Mouse (Mus musculus) induced T-regulatory cell, adult 2 months (primary cell): ENCODE results near the gene Nucks1.
A peak's percentile ranks its signal among the peaks of the same experiment; 100 is the strongest.

Experiments
- DNase-seq: peaks from one replicate; pipeline ENCODE4 v3.0.0-alpha.2; 2012; ENCODE audit warnings: low read depth

The Nucks1 gene

DNA sequence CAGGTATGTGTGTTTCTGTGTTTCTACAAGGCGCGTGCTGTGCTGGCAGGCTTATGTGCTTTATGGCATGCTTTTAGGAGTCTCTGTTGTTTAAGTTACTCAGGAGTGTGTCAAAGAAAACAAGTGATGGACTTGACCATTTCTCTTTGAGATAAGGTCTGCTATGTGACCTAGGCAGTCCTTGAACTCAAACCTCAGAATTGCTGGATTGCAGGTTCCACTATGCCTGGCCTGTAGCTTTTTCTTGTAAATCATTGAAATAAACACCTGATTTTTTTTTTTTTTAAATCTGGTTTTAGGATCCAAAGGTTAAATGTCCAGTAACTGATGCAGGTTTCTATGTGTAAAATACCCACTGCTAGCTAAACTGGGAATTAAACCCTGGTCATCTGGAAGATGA lies 8.7 kb downstream of the Nucks1 start:
- no peak for DNase-seq

DNA sequence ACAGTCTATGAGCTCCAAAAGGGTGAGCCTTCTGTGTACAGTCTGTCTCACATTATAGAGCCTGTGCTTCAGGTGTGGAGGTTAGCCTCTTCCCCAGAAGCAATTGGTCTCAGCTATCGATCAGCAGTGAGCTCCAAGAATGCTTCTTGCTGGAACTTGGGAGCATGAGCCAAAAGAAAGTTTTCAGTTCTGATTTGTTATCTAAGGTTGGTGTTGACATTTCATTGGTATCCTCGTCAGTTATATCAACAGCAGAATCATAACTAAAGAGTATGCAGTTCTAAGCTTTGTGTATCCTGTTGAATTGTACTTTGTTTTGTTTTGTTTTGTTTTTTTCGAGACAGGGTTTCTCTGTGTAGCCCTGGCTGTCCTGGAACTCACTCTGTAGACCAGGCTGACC lies 11.8 kb downstream of the Nucks1 start:
- DNase-seq: no peak

DNA sequence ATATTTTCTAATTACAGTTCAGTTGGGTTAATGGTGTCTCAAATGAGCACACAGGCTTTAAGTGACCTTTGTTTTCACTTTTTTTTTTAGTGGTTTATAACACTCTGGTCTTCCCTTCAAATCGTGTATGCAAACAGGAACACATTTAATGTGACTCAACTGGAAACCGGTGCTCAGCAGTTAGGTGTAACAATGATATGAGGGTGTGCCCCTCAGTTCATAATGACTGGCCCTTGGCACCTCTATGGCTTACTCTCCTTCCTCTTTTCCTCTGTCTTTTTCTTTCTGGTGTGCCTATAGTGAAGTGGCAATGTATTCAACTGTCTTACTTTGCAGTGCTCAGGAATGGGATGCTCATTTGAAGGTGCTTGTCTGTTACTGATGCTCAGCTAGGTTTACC lies 23.1 kb downstream of the Nucks1 start:
- no peak for DNase-seq

DNA sequence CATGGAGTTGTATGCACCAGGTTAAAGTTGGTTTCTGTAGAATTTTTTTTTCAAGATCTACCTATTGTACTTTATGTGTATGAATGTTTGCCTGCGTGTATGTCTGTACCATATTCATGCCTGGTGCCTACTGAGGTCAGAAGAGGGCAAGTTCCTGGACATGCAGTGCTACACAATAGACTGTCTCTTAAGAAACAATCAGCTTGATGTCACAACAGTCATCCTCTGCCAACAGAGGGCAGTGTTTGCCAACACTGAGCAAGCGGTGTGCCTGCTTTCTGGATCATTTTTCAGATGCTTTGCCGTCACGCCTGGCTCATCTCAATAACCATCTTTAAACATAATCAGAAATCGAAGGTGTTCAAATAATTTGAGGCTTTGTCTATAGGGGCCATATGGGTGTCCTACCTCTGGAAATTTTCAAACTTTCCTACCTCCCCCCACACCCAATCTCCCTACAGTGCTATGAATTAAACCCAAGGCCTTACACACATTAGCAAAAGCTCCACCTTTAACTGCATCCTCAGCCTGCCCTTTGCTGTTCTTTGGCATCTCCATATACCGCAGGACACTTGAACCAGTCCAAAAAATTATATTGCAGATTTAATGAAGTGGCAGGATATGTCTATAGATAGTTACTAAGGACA lies 27.4 kb downstream of the Nucks1 start:
- DNase-seq: peak; percentile 54

DNA sequence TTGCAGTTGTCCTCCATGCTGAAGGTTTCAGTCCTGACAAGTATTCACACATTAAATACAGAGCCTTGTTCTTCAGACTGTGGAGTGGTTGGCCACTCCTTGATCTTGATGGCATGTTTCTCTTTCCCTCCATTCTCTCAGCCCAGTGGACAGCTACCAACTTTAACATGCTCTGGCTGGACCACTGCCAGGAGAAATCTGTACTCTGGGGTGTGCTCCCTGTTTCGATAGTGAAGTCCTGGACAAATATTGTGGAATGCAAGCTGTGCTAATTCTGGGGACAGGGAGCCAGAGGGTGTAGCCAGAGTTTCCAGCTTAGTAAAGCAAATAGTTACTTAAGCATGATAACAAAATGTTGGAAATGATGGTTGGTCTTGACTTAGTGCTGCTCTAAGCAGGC lies 28.5 kb downstream of the Nucks1 start:
- DNase-seq: no peak

DNA sequence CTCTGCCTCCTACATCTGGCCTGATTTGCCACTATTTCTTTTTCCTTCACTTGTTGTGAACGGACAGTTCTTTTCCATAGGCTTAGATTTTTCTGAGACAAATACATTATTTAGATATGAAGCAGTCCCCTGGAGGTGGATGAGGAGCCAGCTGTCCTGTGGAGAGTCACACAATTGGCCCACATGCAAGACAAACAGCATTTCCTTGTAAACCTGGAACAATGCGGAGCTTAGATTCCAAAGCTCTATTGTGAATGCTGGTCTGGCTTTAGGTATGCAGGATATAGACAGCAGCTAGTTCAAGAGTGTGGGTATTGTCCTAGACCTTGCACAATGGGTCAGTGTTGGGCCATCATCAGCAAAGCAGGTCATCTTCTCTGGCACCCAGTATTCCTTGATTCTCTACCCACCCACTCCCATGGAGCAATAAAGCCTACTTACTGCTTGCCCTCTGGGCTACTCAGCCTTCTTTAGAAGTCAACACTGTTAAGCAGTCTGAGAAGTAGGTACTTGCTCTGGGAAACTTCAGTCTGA lies 30.4 kb downstream of the Nucks1 start:
- no peak for DNase-seq

DNA sequence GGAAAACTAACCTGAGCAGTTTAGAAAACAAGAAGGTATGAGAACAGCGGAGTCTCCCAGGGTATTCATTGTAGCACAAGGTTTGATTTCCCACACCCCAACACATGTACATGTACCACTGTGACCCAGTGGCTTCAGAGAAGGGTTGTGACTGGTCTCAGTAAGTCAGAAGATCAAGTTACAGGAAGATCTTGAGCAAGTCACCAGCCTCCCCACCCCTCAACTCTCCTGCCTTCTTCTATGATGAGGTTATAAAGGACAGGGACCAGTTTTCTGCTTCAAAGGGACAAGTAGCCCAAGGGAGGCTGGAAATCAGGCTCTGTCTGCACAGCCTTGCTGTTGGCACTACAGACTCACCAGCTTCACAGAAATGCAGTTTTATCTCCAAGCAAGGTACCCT lies 31.2 kb downstream of the Nucks1 start:
- DNase-seq: no peak

DNA sequence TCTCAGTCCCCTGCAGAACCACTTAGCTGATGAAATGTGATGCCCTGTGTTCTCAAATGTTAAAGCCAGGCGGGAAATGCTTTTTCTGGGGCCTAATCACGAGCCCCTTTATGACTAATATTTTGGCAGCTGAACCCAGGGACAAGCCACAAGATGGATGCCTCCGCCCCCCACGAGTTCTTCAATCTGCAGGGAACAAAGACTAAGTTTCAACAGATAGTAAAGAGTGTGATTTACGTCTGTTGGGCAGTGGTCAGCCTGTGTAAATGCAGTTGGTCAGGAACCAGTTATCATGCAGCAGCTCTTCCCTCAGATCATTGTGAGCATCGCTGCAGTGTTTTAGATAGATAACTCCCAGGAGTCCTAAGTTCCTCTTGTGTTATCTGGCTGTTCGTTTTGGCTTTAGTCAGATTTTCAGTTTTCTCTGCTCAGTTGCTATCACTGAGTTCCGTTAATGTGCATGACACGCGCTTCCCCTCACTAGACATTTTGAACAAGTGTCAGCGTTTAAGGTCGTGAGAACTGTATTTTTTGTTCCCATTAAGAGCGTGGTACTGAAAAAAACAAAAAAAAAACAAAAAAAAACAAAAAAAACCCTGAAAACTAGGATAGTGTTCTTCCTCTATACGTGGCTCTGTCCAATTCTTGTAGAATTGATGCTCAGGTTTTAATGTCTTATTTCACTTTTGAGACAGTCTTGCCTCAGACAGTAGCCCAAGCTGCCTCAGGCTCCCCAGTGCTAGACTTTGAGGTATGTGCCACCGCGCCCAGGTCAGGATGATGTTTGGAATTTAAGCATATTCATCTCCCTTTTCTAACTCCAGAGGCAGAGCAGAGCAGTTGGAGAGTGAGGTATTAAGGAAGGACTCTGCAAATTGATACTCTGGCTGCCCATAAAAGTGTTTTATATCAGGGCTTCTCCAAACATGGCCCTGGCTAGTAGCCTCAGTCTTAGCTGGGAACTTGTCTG lies 32.6 kb downstream of the Nucks1 start:
- no peak for DNase-seq

DNA sequence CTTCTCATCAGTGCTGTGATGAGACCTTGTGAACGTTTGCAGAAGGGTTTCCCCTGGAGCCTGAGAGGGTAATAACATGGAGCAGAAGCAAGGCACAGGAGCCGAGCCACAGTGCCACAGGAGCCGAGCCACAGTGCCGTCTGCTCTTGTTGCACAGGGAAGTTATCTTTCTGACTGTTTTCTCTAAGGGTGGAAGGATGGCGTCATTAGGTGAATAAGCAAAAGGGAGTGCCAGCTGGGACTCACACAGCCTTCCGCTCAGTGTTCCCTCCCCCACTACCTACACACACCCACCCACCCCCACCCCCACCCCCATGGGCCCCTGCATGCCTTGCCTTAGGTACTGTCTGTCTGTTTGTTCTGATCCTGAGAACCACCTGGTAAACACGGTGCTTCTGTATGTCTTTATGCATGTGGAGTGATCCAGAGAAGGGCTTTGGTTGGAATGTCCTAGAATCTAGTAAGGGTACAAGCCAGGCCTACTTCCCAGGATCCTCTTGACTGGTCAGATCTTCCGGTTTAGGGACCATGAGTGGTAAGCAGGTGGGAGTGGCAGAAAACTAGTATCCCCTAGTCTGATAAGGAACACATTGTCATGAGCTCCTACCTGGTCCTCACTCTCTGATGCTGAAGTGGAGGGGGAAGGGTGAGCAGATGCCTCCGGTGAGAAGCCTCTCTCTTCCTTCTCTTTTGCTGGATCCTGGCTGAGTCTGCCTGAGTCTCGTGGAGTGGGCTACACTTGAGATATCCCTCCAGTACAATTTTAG lies 35.5 kb downstream of the Nucks1 start:
- no peak for DNase-seq

DNA sequence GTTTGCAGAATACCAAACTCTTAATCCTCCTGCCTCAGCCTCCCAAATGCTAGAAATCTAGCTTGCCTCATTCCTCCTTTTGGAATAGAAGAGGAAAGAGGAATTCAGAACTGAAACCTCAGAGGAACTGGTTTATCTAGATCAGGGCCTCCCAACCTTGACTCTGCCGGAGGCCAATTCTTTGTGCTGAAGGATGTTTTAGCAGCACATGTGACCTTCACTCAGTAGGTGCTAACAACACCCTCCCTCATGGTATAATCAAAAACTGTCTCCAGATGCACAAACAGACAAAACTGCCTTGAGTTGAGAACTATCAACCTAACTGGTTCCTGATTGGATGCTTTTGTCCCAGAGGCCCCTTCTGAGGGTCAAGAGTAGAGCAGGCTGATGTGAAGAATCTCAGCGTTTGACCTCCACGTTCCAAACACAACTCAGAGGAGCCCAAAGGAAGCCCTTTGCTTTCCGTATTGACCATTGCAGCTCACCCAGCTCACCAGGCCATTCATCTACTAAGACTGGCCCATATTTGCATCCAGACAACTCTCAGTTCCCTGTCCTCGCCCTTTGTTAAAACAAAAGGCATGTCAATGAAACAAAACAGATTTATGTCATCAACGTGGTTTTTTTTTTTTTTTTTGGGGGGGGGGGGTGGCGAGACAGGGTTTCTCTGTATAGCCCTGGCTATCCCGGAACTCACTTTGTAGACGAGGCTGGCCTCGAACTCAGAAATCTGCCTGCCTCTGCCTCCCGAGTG lies 36.3 kb downstream of the Nucks1 start:
- no peak for DNase-seq

DNA sequence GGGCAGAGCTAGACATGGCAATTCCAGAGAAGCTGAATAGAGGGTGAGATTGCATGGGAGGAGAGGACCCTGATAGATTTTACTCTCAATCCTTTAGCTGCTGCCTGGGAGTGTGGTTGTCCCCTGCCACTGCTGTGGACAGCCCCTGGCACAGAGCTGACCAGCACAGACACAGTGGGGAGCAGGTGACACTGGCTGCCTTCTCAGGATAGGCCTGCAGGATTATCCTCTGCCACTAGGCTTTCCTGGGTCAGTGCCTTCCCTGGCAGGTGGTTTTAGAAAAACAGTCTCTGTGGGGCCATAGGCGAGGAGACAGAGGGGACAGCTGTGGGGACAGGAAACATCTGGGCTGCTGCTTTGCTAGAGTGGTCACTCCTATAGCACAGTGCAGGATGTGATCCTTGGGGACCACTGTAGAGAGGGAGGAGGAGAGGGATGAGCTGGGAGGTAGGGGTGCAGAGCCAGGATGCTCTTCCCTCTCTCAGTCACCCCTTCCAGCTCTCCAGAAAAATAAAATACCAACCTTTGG lies 37.7 kb downstream of the Nucks1 start:
- no peak for DNase-seq

DNA sequence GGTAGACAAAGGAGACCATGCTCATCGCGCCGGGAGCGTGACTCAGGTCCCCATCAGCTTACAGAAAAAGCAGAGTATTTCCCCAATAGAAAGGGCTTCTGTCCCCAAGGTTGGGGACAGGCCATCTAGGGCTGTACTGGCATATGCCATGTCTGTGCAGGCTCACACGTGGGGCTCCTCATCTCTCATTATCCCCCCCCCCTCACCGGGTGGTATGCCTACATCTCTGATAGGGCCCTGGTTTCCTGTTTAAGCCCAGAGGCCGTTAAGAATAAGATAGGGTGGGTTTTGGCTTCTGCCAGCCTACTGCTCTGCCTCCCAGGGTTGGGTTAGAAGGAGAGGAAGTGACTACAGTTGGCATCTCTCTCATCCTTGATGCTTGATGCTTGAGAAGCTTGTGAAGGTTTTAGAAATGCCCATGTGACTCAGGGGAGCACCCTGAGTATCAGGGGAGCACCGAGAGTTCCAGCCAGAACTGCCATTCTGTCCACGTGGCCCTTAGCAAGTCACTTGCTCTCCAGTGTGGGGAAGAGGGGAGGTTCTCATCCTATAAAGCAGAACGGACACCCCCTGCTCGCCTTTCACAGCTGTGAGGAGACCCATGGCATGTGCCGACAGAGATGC lies 44.0 kb downstream of the Nucks1 start:
- DNase-seq: no peak

DNA sequence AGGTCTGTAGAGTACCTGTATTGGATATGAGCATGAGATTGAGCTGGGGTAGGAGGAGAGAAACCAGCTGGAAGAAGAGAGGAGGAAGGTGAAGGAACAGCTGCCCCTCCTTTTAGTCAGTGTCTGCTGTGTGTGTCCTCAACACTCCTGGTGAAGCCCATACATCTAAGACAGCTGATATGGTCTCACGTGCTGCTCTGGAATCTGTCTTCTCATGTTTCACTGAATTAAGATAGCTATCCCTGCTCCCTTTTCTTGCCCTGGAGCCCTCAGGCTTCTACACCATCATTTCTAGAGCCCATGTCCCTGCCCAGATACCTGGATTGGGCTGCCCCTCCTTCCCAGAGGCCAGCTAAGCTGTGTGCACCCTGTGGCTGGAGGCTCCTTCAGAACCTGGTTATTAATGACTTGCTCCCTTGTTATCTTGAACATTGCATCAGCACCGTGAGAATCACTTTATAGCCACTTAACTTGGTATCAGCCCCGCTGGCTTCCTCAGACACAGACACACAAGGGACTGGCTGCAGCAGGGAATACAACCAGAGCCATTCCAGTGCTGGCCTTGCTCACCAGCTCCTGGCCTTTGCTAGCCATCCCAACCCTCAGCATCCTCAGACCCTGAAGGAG lies 44.9 kb downstream of the Nucks1 start:
- DNase-seq: no peak

DNA sequence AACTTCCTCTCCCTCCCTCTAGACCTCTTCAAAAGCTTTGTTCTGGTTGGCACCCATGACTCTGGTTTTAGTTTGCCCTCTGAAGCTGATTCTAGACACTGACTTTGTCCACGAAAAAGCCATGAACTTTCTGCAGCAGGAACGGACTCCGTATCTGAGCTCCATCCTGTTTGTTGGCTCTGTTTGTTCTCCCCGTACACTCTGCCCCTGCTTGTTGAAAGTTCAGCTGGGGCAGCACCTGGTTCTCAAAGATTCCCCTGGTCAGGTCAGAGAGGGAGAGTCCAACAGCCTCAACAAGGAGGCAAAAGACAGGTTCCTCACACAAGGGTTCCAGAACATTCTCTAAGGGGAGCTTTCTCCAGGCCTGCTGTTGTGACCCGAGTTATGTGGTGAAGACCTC lies 47.1 kb downstream of the Nucks1 start:
- DNase-seq: no peak

DNA sequence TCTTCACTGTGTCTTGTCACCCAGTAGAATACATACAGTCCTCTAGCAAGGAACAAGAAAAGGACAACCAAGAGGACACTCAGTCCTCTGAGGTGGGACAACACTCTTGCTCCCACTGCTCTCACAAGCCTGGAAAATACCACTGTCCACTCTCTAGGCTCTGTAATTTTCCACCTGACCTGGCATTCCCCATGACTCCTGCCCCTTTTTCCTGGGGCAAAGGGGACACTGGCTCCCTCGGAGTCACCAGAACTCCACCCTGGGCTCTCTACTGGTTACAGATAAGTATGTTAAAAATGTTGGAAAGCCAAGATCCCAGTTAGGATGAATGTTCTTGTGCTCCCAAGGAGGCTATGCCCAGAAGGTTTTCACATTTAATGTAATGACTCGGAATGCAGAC lies 50.7 kb downstream of the Nucks1 start:
- DNase-seq: no peak

DNA sequence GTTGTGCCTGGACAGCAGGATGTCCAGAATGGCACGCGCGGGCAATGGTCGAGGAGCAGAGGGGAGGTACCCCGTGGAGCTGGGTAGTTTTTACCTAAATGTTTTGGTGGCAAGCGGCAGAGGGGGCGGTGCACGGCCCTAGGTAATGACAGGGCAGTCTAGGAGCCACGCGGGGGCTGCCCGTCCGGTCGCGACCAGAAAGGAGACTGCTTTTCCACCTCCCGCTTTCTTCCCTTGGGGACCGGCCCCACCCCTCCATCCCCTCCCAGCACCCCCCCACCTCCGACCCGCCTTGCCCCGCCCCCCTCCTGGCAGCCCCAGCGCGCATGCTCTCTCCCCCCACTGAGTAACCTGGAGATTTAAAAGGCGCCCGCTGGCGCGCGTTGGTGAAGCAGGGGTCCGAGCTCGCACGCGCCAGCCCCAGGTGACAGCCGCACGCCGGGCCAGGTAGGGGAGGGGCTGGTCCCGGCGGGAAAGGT lies 52.3 kb downstream of the Nucks1 start, which contains the start of gene Slc45a3:
Gene Slc45a3 (plus strand): TSS at position 362 of the 479 bp plus-strand sequence.
- no peak for DNase-seq

DNA sequence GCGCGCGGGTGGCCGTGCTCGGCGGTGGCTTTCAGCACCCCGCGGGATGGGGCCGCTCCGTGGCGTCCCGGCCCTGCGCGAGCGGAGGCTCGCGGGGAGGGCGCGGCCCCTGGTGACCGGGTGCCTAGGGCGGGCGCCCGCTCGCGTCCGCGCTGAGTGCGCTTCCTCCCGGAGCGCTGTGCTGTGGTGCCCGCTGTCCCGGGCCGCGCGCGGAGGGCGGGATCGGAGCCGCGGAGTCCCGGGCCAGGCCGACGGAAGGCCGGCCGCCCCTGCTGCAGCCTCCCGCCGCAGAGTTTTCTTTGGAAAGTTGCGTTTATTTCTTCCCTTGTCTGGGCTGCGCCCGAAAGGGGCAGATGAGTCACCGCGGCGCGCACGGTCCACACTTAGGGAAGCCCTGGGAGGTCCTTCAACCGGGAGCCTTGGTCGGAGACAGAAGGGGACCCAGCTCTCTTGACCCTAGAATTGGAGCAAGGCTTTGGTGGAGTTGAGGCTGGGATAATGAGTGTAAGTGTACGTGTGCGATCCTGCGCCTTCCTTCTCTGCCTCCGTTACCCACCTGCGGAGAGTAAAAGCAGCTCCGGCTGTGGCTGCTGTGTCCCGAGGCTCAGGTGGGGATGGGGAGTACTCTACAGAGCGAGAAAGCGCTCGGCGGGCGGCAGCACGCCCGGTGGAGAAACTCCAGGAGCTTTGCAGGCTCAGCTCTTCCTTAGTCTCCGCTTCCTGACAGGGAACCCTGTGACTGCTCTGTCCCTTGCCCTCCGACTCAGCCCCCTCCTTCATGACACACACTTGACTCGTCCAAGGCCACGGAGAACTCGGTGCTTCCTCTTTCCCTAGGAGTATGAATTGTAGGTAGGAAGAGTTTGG lies 53.0 kb downstream of the Nucks1 start:
- peak; percentile 32 for DNase-seq

DNA sequence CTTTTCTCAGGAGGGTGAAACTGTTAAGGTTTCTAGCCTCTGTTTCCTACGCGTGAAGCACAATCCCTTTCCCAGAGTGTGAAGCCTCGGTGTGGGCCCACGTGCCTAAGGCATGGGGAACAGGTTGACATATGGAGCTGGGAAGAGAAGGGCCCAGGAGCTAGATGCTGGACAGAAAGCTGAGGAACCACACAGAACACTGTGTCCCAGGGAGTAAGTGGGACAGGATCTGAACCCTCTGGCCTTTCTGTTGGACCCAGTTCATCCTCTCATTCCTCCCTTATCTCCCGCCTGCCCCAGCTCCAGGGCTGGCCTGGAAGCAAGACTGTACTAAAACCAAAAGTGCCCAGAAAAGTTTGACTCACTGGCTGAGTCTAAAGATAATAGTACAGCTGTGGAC lies 53.8 kb downstream of the Nucks1 start:
- DNase-seq: no peak

DNA sequence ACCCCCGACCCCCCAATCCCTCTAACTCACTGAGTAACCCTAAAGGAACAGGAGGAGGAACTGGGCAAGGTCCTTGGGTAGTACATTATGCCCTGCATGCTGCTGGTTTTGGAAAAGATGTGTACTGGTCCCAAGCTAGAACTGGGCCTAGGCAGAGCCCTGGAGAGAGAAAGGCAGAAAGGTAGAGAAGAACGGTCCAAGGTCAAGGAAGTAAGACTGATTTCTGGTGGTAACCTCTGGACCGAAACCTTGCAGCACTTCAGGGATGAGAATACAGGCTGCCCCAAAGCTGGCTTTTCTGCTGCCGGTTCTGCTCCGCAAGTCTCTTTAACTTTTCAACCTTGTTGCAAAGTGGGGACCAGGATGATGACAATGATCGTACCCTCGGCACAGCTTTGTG lies 54.2 kb downstream of the Nucks1 start:
- DNase-seq: no peak
